Mouse (Mus musculus): ENCODE results near the gene Gm49416. TPM values are rescaled to one million over a fixed set of nuclear protein-coding genes. Genes with fewer than 3 reads are reported as not detected.

Gene Gm49416
- polyA plus RNA-seq, 2 experiments: not detected

GRCm38 (mm10) chr19:8942276-8942964 lies 53.7 kb downstream of the Gm49416 start:
- TF ChIP-seq POLR2A (IDR thresholded peaks at IDR 0.05; ENCODE audit: borderline replicate concordance, extremely low read depth, insufficient read depth, insufficient read length): no peak
- peak; percentile 47 for DNase-seq (ENCODE audit: low spot score)
- H3K9me3 ChIP-seq (ENCODE audit: control insufficient read depth, low read length): no peaks in the 10 kb centered on the region
- no peaks in the 10 kb centered on the region for H3K27me3 ChIP-seq (ENCODE audit: control insufficient read depth, insufficient read depth, low read length)
- peaks cover 21% of the 10 kb centered on the region for H3K4me1 ChIP-seq (ENCODE audit: control insufficient read depth, insufficient read depth, low read length)
- ATAC-seq (ENCODE audit: low FRiP score, low read depth): peak; percentile 38
- H3K36me3 ChIP-seq (ENCODE audit: control insufficient read depth, insufficient read depth, low read length): peaks cover 61% of the 10 kb centered on the region
- peak overlapping the region; percentile 61 for H3K4me2 ChIP-seq (replicated peaks; ENCODE audit: low read depth, low read length, severe bottlenecking)
- H3K4me3 ChIP-seq (replicated peaks; ENCODE audit: low read length): peak overlapping the region; percentile 91
- peak overlapping the region; percentile 94 for H3K27ac ChIP-seq (replicated peaks; ENCODE audit: low read depth, low read length)
- WGBS: under 1% methylated on average over 36 of the region's 46 CpGs
- peak overlapping the region; percentile 97 for H3K9ac ChIP-seq (ENCODE audit: low read depth, low read length, severe bottlenecking)

GRCm38 (mm10) chr19:8943047-8943446 lies 54.3 kb downstream of the Gm49416 start:
- DNase-seq (ENCODE audit: low spot score): no peak
- Histone ChIP-seq H3K4me3 (replicated peaks; ENCODE audit: low read length) (peak overlapping the region; percentile 91), H3K4me2 (replicated peaks; ENCODE audit: low read depth, low read length, severe bottlenecking) (peak overlapping the region; percentile 61), H3K9ac (ENCODE audit: low read depth, low read length, severe bottlenecking) (peak overlapping the region; percentile 97), H3K9me3 (ENCODE audit: control insufficient read depth, low read length) (no peaks in the 10 kb centered on the region), H3K27me3 (ENCODE audit: control insufficient read depth, insufficient read depth, low read length) (no peaks in the 10 kb centered on the region), H3K27ac (replicated peaks; ENCODE audit: low read depth, low read length) (peak overlapping the region; percentile 94; the same call in 1 of the 2 replicates), H3K4me1 (ENCODE audit: control insufficient read depth, insufficient read depth, low read length) (peaks cover 21% of the 10 kb centered on the region), H3K36me3 (ENCODE audit: control insufficient read depth, insufficient read depth, low read length) (peaks cover 62% of the 10 kb centered on the region)
- no peak for ATAC-seq (ENCODE audit: low FRiP score, low read depth)
- 75% methylated on average over 2 of the region's 2 CpGs for WGBS
- no peak for TF ChIP-seq POLR2A (IDR thresholded peaks at IDR 0.05; ENCODE audit: borderline replicate concordance, extremely low read depth, insufficient read depth, insufficient read length)

GRCm38 (mm10) chr19:8944062-8944461 lies 55.3 kb downstream of the Gm49416 start:
- DNase-seq (ENCODE audit: low spot score): peak; percentile 23
- H3K27ac ChIP-seq (replicated peaks; ENCODE audit: low read depth, low read length): 0 out of 2 replicates have a peak overlapping the region, but pooled peaks have one; percentile 9
- WGBS: 44% methylated on average over 5 of the region's 5 CpGs
- H3K27me3 ChIP-seq (ENCODE audit: control insufficient read depth, insufficient read depth, low read length): no peaks in the 10 kb centered on the region
- no peak for TF ChIP-seq POLR2A (IDR thresholded peaks at IDR 0.05; ENCODE audit: borderline replicate concordance, extremely low read depth, insufficient read depth, insufficient read length)
- H3K4me2 ChIP-seq (replicated peaks; ENCODE audit: low read depth, low read length, severe bottlenecking): peak overlapping the region; percentile 61
- no peaks in the 10 kb centered on the region for H3K9me3 ChIP-seq (ENCODE audit: control insufficient read depth, low read length)
- peak overlapping the region; percentile 28; the same call in 1 of the 2 replicates for H3K9ac ChIP-seq (ENCODE audit: low read depth, low read length, severe bottlenecking)
- H3K4me1 ChIP-seq (ENCODE audit: control insufficient read depth, insufficient read depth, low read length): peaks cover 21% of the 10 kb centered on the region
- peaks cover 62% of the 10 kb centered on the region for H3K36me3 ChIP-seq (ENCODE audit: control insufficient read depth, insufficient read depth, low read length)
- peak overlapping the region; percentile 18; the same call in 1 of the 2 replicates for H3K4me3 ChIP-seq (replicated peaks; ENCODE audit: low read length)
- ATAC-seq (ENCODE audit: low FRiP score, low read depth): no peak

- Histone ChIP-seq H3K9ac (ENCODE audit: low read depth, low read length, severe bottlenecking) (peak overlapping the region; percentile 13; the same call in 1 of the 2 replicates), H3K36me3 (ENCODE audit: control insufficient read depth, insufficient read depth, low read length) (peaks cover 61% of the 10 kb centered on the region), H3K4me1 (ENCODE audit: control insufficient read depth, insufficient read depth, low read length) (peaks cover 21% of the 10 kb centered on the region), H3K4me3 (replicated peaks; ENCODE audit: low read length) (peak overlapping the region; percentile 18), H3K27me3 (ENCODE audit: control insufficient read depth, insufficient read depth, low read length) (no peaks in the 10 kb centered on the region), H3K4me2 (replicated peaks; ENCODE audit: low read depth, low read length, severe bottlenecking) (peak overlapping the region; percentile 61; the same call in 1 of the 2 replicates), H3K27ac (replicated peaks; ENCODE audit: low read depth, low read length) (no peak overlapping the region), H3K9me3 (ENCODE audit: control insufficient read depth, low read length) (no peaks in the 10 kb centered on the region)
- no peak for ATAC-seq (ENCODE audit: low FRiP score, low read depth)
- DNase-seq (ENCODE audit: low spot score): peak; percentile 89
- no peak for TF ChIP-seq POLR2A (IDR thresholded peaks at IDR 0.05; ENCODE audit: borderline replicate concordance, extremely low read depth, insufficient read depth, insufficient read length)
- 27% methylated on average over 5 of the region's 5 CpGs for WGBS
Measured at GRCm38 (mm10) chr19:8944750-8945149, 56.0 kb downstream of the Gm49416 start.

Small RNA genes lying within 50 kb of the gene (microRNA-seq; reads per million reads assigned to microRNA genes)
- not detected for gene Mir5136

Other genes with a start within 250 kb of the Gm49416 start
Only the 30 nearest of the 33 such genes appear.
- 111 and 123 TPM in 2 replicates for gene Slc3a2, start 165.6 kb upstream of the Gm49416 start, polyA plus RNA-seq (2012; rRNA removed)
- gene Slc3a2, start 165.6 kb upstream of the Gm49416 start, polyA plus RNA-seq (2014; fragmentation: Nextera tagmentation; extraction: Ambion mirVana): 101 and 109 TPM in 2 replicates
- gene Wdr74, start 153.1 kb upstream of the Gm49416 start, polyA plus RNA-seq (2012; rRNA removed): 66.4 and 66.6 TPM in 2 replicates
- 85.5 and 87.2 TPM in 2 replicates for gene Wdr74, start 153.1 kb upstream of the Gm49416 start, polyA plus RNA-seq (2014; fragmentation: Nextera tagmentation; extraction: Ambion mirVana)
- 1.6 and 3.2 TPM in 2 replicates for gene 1700092M07Rik, start 148.2 kb upstream of the Gm49416 start, polyA plus RNA-seq (2012; rRNA removed)
- gene 1700092M07Rik, start 148.2 kb upstream of the Gm49416 start, polyA plus RNA-seq (2014; fragmentation: Nextera tagmentation; extraction: Ambion mirVana): 1.6 and 2.1 TPM in 2 replicates
- gene Stx5a, start 147.5 kb upstream of the Gm49416 start, polyA plus RNA-seq (2012; rRNA removed): 188 and 197 TPM in 2 replicates
- gene Stx5a, start 147.5 kb upstream of the Gm49416 start, polyA plus RNA-seq (2014; fragmentation: Nextera tagmentation; extraction: Ambion mirVana): 161 and 174 TPM in 2 replicates
- 263 and 265 TPM in 2 replicates for gene Nxf1, start 131.9 kb upstream of the Gm49416 start, polyA plus RNA-seq (2012; rRNA removed)
- gene Nxf1, start 131.9 kb upstream of the Gm49416 start, polyA plus RNA-seq (2014; fragmentation: Nextera tagmentation; extraction: Ambion mirVana): 168 and 187 TPM in 2 replicates
- gene Tmem223, start 117.9 kb upstream of the Gm49416 start, polyA plus RNA-seq (2012; rRNA removed): 192 and 275 TPM in 2 replicates
- 177 and 220 TPM in 2 replicates for gene Tmem223, start 117.9 kb upstream of the Gm49416 start, polyA plus RNA-seq (2014; fragmentation: Nextera tagmentation; extraction: Ambion mirVana)
- gene Tmem179b, start 114.5 kb upstream of the Gm49416 start, polyA plus RNA-seq (2012; rRNA removed): 63.5 and 97.1 TPM in 2 replicates
- 83.6 and 84.2 TPM in 2 replicates for gene Tmem179b, start 114.5 kb upstream of the Gm49416 start, polyA plus RNA-seq (2014; fragmentation: Nextera tagmentation; extraction: Ambion mirVana)
- 22.4 and 29.1 TPM in 2 replicates for gene Taf6l, start 102.5 kb upstream of the Gm49416 start, polyA plus RNA-seq (2012; rRNA removed)
- 21.3 and 21.8 TPM in 2 replicates for gene Taf6l, start 102.5 kb upstream of the Gm49416 start, polyA plus RNA-seq (2014; fragmentation: Nextera tagmentation; extraction: Ambion mirVana)
- 135 and 140 TPM in 2 replicates for gene Polr2g, start 90.3 kb upstream of the Gm49416 start, polyA plus RNA-seq (2012; rRNA removed)
- 153 and 165 TPM in 2 replicates for gene Polr2g, start 90.3 kb upstream of the Gm49416 start, polyA plus RNA-seq (2014; fragmentation: Nextera tagmentation; extraction: Ambion mirVana)
- gene Zbtb3, start 86.4 kb upstream of the Gm49416 start, polyA plus RNA-seq (2012; rRNA removed): 3.5 and 3.9 TPM in 2 replicates
- gene Zbtb3, start 86.4 kb upstream of the Gm49416 start, polyA plus RNA-seq (2014; fragmentation: Nextera tagmentation; extraction: Ambion mirVana): 5.3 and 5.6 TPM in 2 replicates
- gene Ttc9c, start 69.6 kb upstream of the Gm49416 start, polyA plus RNA-seq (2012; rRNA removed): 48.3 and 54.3 TPM in 2 replicates
- gene Ttc9c, start 69.6 kb upstream of the Gm49416 start, polyA plus RNA-seq (2014; fragmentation: Nextera tagmentation; extraction: Ambion mirVana): 41.8 and 48.5 TPM in 2 replicates
- gene Hnrnpul2, start 68.9 kb upstream of the Gm49416 start, polyA plus RNA-seq (2012; rRNA removed): 59.4 and 88.6 TPM in 2 replicates
- gene Hnrnpul2, start 68.9 kb upstream of the Gm49416 start, polyA plus RNA-seq (2014; fragmentation: Nextera tagmentation; extraction: Ambion mirVana): 9.5 and 9.6 TPM in 2 replicates
- 0.51 and 3.0 TPM in 2 replicates for gene AC129217.1, start 59.2 kb upstream of the Gm49416 start, polyA plus RNA-seq (2012; rRNA removed)
- gene AC129217.1, start 59.2 kb upstream of the Gm49416 start, polyA plus RNA-seq (2014; fragmentation: Nextera tagmentation; extraction: Ambion mirVana): not detected in 2 replicates
- 48.2 and 63.5 TPM in 2 replicates for gene Bscl2, start 51.5 kb upstream of the Gm49416 start, polyA plus RNA-seq (2012; rRNA removed)
- 50.2 and 51.3 TPM in 2 replicates for gene Bscl2, start 51.5 kb upstream of the Gm49416 start, polyA plus RNA-seq (2014; fragmentation: Nextera tagmentation; extraction: Ambion mirVana)
- gene Gng3, start 49.7 kb upstream of the Gm49416 start, polyA plus RNA-seq (2012; rRNA removed): 2.2 and 2.5 TPM in 2 replicates
- gene Gng3, start 49.7 kb upstream of the Gm49416 start, polyA plus RNA-seq (2014; fragmentation: Nextera tagmentation; extraction: Ambion mirVana): 4.2 and 5.0 TPM in 2 replicates
- gene Lrrn4cl, start 38.2 kb upstream of the Gm49416 start, polyA plus RNA-seq (2012; rRNA removed): 1.9 and 2.1 TPM in 2 replicates
- gene Lrrn4cl, start 38.2 kb upstream of the Gm49416 start, polyA plus RNA-seq (2014; fragmentation: Nextera tagmentation; extraction: Ambion mirVana): 0.70 and 1.6 TPM in 2 replicates
- gene Ubxn1, start 17.4 kb upstream of the Gm49416 start, polyA plus RNA-seq (2012; rRNA removed): 84.2 and 127 TPM in 2 replicates
- gene Ubxn1, start 17.4 kb upstream of the Gm49416 start, polyA plus RNA-seq (2014; fragmentation: Nextera tagmentation; extraction: Ambion mirVana): 154 and 166 TPM in 2 replicates
- 33.9 and 51.3 TPM in 2 replicates for gene Uqcc3, start 8.0 kb upstream of the Gm49416 start, polyA plus RNA-seq (2012; rRNA removed)
- 65.9 and 70.1 TPM in 2 replicates for gene Uqcc3, start 8.0 kb upstream of the Gm49416 start, polyA plus RNA-seq (2014; fragmentation: Nextera tagmentation; extraction: Ambion mirVana)
- gene Lbhd1, start 5.2 kb upstream of the Gm49416 start, polyA plus RNA-seq (2012; rRNA removed): 6.0 and 6.1 TPM in 2 replicates
- 59.6 and 70.0 TPM in 2 replicates for gene Lbhd1, start 5.2 kb upstream of the Gm49416 start, polyA plus RNA-seq (2014; fragmentation: Nextera tagmentation; extraction: Ambion mirVana)
- not detected in 2 replicates for gene Gm49403, start 5.0 kb upstream of the Gm49416 start, polyA plus RNA-seq (2012; rRNA removed)
- not detected in 2 replicates for gene Gm49403, start 5.0 kb upstream of the Gm49416 start, polyA plus RNA-seq (2014; fragmentation: Nextera tagmentation; extraction: Ambion mirVana)
- 50.1 and 92.1 TPM in 2 replicates for gene 1810009A15Rik, start 73 bp upstream of the Gm49416 start, polyA plus RNA-seq (2012; rRNA removed)
- gene 1810009A15Rik, start 73 bp upstream of the Gm49416 start, polyA plus RNA-seq (2014; fragmentation: Nextera tagmentation; extraction: Ambion mirVana): 80.2 and 87.6 TPM in 2 replicates
- 34.5 and 46.5 TPM in 2 replicates for gene Ints5, start 4.1 kb downstream of the Gm49416 start, polyA plus RNA-seq (2012; rRNA removed)
- gene Ints5, start 4.1 kb downstream of the Gm49416 start, polyA plus RNA-seq (2014; fragmentation: Nextera tagmentation; extraction: Ambion mirVana): 33.4 and 36.6 TPM in 2 replicates
- gene Ganab, start 9.1 kb downstream of the Gm49416 start, polyA plus RNA-seq (2012; rRNA removed): 212 and 265 TPM in 2 replicates
- 91.7 and 99.6 TPM in 2 replicates for gene Ganab, start 9.1 kb downstream of the Gm49416 start, polyA plus RNA-seq (2014; fragmentation: Nextera tagmentation; extraction: Ambion mirVana)
- 116 and 142 TPM in 2 replicates for gene B3gat3, start 31.4 kb downstream of the Gm49416 start, polyA plus RNA-seq (2012; rRNA removed)
- gene B3gat3, start 31.4 kb downstream of the Gm49416 start, polyA plus RNA-seq (2014; fragmentation: Nextera tagmentation; extraction: Ambion mirVana): 39.7 and 43.0 TPM in 2 replicates
- gene Rom1, start 40.4 kb downstream of the Gm49416 start, polyA plus RNA-seq (2012; rRNA removed): 5.2 and 7.1 TPM in 2 replicates
- 2.0 and 2.4 TPM in 2 replicates for gene Rom1, start 40.4 kb downstream of the Gm49416 start, polyA plus RNA-seq (2014; fragmentation: Nextera tagmentation; extraction: Ambion mirVana)
- 62.1 and 74.9 TPM in 2 replicates for gene Eml3, start 40.6 kb downstream of the Gm49416 start, polyA plus RNA-seq (2012; rRNA removed)
- gene Eml3, start 40.6 kb downstream of the Gm49416 start, polyA plus RNA-seq (2014; fragmentation: Nextera tagmentation; extraction: Ambion mirVana): 21.5 and 25.2 TPM in 2 replicates
- gene Mta2, start 52.9 kb downstream of the Gm49416 start, polyA plus RNA-seq (2012; rRNA removed): 63.4 and 76.5 TPM in 2 replicates
- 43.8 and 47.2 TPM in 2 replicates for gene Mta2, start 52.9 kb downstream of the Gm49416 start, polyA plus RNA-seq (2014; fragmentation: Nextera tagmentation; extraction: Ambion mirVana)
- 28.6 and 33.6 TPM in 2 replicates for gene Tut1, start 64.9 kb downstream of the Gm49416 start, polyA plus RNA-seq (2012; rRNA removed)
- gene Tut1, start 64.9 kb downstream of the Gm49416 start, polyA plus RNA-seq (2014; fragmentation: Nextera tagmentation; extraction: Ambion mirVana): 27.6 and 29.2 TPM in 2 replicates
- 530 and 577 TPM in 2 replicates for gene Eef1g, start 78.1 kb downstream of the Gm49416 start, polyA plus RNA-seq (2012; rRNA removed)
- 499 and 500 TPM in 2 replicates for gene Eef1g, start 78.1 kb downstream of the Gm49416 start, polyA plus RNA-seq (2014; fragmentation: Nextera tagmentation; extraction: Ambion mirVana)
- 21.6 and 31.4 TPM in 2 replicates for gene Ahnak, start 100.4 kb downstream of the Gm49416 start, polyA plus RNA-seq (2012; rRNA removed)
- gene Ahnak, start 100.4 kb downstream of the Gm49416 start, polyA plus RNA-seq (2014; fragmentation: Nextera tagmentation; extraction: Ambion mirVana): 61.5 and 61.6 TPM in 2 replicates